Mouse (Mus musculus) megakaryocyte, embryonic 14.5 days (primary cell): ENCODE measurements around the gene Morf4l1. TPM values are rescaled to one million over a fixed set of nuclear protein-coding genes. Genes with fewer than 3 reads are reported as not detected.

Source experiments
- H3K27me3 ChIP-seq: replicated peaks from 2 replicates; pipeline ENCODE3; 2012; ENCODE audit warnings: inconsistent platforms
- H3K36me3 ChIP-seq: replicated peaks from 2 replicates; pipeline ENCODE3; 2012; ENCODE audit warnings: low read length, inconsistent platforms, mixed read lengths
- H3K4me1 ChIP-seq: 2 replicates; pipeline ENCODE4 v1.6.1; 2012; ENCODE audit warnings: inconsistent platforms
- H3K4me3 ChIP-seq: replicated peaks from 2 replicates; pipeline ENCODE3; 2012; ENCODE audit warnings: moderate library complexity, mild to moderate bottlenecking, inconsistent platforms
- H3K9me3 ChIP-seq: 2 replicates; pipeline ENCODE4 v1.6.1; 2012; ENCODE audit warnings: inconsistent platforms
- FLI1 ChIP-seq: IDR thresholded peaks from 2 replicates; pipeline ENCODE4 v1.6.1; 2012; ENCODE audit warnings: low read length, inconsistent platforms, mixed read lengths
- GATA1 ChIP-seq: IDR thresholded peaks from 3 replicates; pipeline ENCODE4 v1.6.1; 2012; ENCODE audit warnings: mixed read lengths, low read length, inconsistent platforms, borderline replicate concordance
- polyA plus RNA-seq: library from polyadenylated mRNA; stranded (reverse); fragments of >175 nt; gene quantifications from 2 replicates; pipeline ENCODE4 v1.2.3, GENCODE M21; 2012; ENCODE audit warnings: low replicate concordance; ENCODE audit not compliant: insufficient read depth

The Morf4l1 gene
- polyA plus RNA-seq, 1 experiment = 75.8 TPM

GRCm38 (mm10) chr9:90115308-90115700 lies 730 bp upstream of the Morf4l1 start:
- Histone ChIP-seq H3K27me3 (no peaks in the 10 kb centered on the region), H3K4me1 (peaks cover 35% of the 10 kb centered on the region), H3K4me3 (peak overlapping the region; percentile 90), H3K9me3 (no peaks in the 10 kb centered on the region), H3K36me3 (peaks cover 4% of the 10 kb centered on the region)
- TF ChIP-seq GATA1 = no peak
- no peak for TF ChIP-seq FLI1

- H3K4me1 ChIP-seq = peaks cover 49% of the 10 kb centered on the region
- peaks cover 16% of the 10 kb centered on the region for H3K36me3 ChIP-seq
- H3K9me3 ChIP-seq = no peaks in the 10 kb centered on the region
Observed at GRCm38 (mm10) chr9:90113651-90114566, 665 bp downstream of the Morf4l1 start.

GRCm38 (mm10) chr9:90113151-90113550 lies 1.4 kb downstream of the Morf4l1 start:
- no peaks in the 10 kb centered on the region for H3K9me3 ChIP-seq
- H3K27me3 ChIP-seq = no peaks in the 10 kb centered on the region
- TF ChIP-seq GATA1 (no peak), FLI1 (no peak)
- H3K36me3 ChIP-seq = peaks cover 23% of the 10 kb centered on the region
- H3K4me1 ChIP-seq = peaks cover 57% of the 10 kb centered on the region
- H3K4me3 ChIP-seq = peak overlapping the region; percentile 90

More at GRCm38 (mm10) chr9:90113651-90114566, 665 bp downstream of the Morf4l1 start:
- TF ChIP-seq GATA1 (no peak), FLI1 (no peak)
- Histone ChIP-seq H3K27me3 (no peaks in the 10 kb centered on the region), H3K4me3 (peak overlapping the region; percentile 90)

GRCm38 (mm10) chr9:90109386-90109785 lies 5.2 kb downstream of the Morf4l1 start:
- Histone ChIP-seq H3K4me1 (peaks cover 43% of the 10 kb centered on the region), H3K36me3 (peaks cover 60% of the 10 kb centered on the region), H3K9me3 (no peaks in the 10 kb centered on the region), H3K27me3 (no peaks in the 10 kb centered on the region), H3K4me3 (no peak overlapping the region)
- no peak for TF ChIP-seq GATA1
- TF ChIP-seq FLI1 = no peak

GRCm38 (mm10) chr9:90108272-90108671 lies 6.3 kb downstream of the Morf4l1 start:
- H3K27me3 ChIP-seq = no peaks in the 10 kb centered on the region
- no peaks in the 10 kb centered on the region for H3K9me3 ChIP-seq
- no peak overlapping the region for H3K4me3 ChIP-seq
- peaks cover 47% of the 10 kb centered on the region for H3K4me1 ChIP-seq
- TF ChIP-seq GATA1 = no peak
- no peak for TF ChIP-seq FLI1
- H3K36me3 ChIP-seq = peaks cover 71% of the 10 kb centered on the region

GRCm38 (mm10) chr9:90106915-90107314 lies 7.7 kb downstream of the Morf4l1 start:
- H3K9me3 ChIP-seq = no peaks in the 10 kb centered on the region
- H3K36me3 ChIP-seq = peaks cover 84% of the 10 kb centered on the region
- no peaks in the 10 kb centered on the region for H3K27me3 ChIP-seq
- TF ChIP-seq FLI1 (no peak), GATA1 (no peak)
- H3K4me3 ChIP-seq = no peak overlapping the region
- H3K4me1 ChIP-seq = peaks cover 42% of the 10 kb centered on the region

GRCm38 (mm10) chr9:90105462-90105861 lies 9.1 kb downstream of the Morf4l1 start:
- Histone ChIP-seq H3K4me1 (peaks cover 29% of the 10 kb centered on the region), H3K36me3 (peaks cover 95% of the 10 kb centered on the region)
- TF ChIP-seq GATA1 = no peak

GRCm38 (mm10) chr9:90100760-90101159 lies 13.8 kb downstream of the Morf4l1 start:
- Histone ChIP-seq H3K27me3 (no peaks in the 10 kb centered on the region), H3K4me3 (no peak overlapping the region), H3K4me1 (peaks cover 6% of the 10 kb centered on the region; the same call in 1 of the 2 replicates), H3K36me3 (peaks cover 97% of the 10 kb centered on the region), H3K9me3 (no peaks in the 10 kb centered on the region)
- TF ChIP-seq GATA1 (no peak), FLI1 (no peak)

More at GRCm38 (mm10) chr9:90105462-90105861, 9.1 kb downstream of the Morf4l1 start:
- H3K4me3 ChIP-seq = no peak overlapping the region
- no peaks in the 10 kb centered on the region for H3K27me3 ChIP-seq
- no peaks in the 10 kb centered on the region for H3K9me3 ChIP-seq

- Histone ChIP-seq H3K4me1 (peaks cover under 1% of the 10 kb centered on the region; the same call in 1 of the 2 replicates), H3K36me3 (peaks cover 98% of the 10 kb centered on the region), H3K27me3 (no peaks in the 10 kb centered on the region), H3K4me3 (no peak overlapping the region), H3K9me3 (no peaks in the 10 kb centered on the region)
- TF ChIP-seq FLI1 = no peak
- no peak for TF ChIP-seq GATA1
Observed at GRCm38 (mm10) chr9:90098934-90099333, 15.6 kb downstream of the Morf4l1 start.
